Mouse (Mus musculus): ENCODE data around the gene Tbx2.

Tbx2 gene

GRCm38 (mm10) chr11:85832231-85832924, at the start of gene Tbx2:
Tbx2 (plus strand) TSS chr11:85832551.
- peak; percentile 80 for DNase-seq (ENCODE audit: low read depth, low spot score)

GRCm38 (mm10) chr11:85786113-85786718, 46.1 kb upstream of the Tbx2 start:
- peak; percentile 24 for DNase-seq (ENCODE audit: low read depth, low spot score)

- no peak for DNase-seq (ENCODE audit: low read depth, low spot score)
Measured at GRCm38 (mm10) chr11:85789750-85790149, 42.6 kb upstream of the Tbx2 start.

- DNase-seq (ENCODE audit: low read depth, low spot score) = no peak
Measured at GRCm38 (mm10) chr11:85790267-85790666, 42.1 kb upstream of the Tbx2 start.

GRCm38 (mm10) chr11:85791212-85791611, 41.1 kb upstream of the Tbx2 start:
- DNase-seq (ENCODE audit: low read depth, low spot score) = no peak

- DNase-seq (ENCODE audit: low read depth, low spot score) = no peak
Measured at GRCm38 (mm10) chr11:85792534-85793215, 39.7 kb upstream of the Tbx2 start.

GRCm38 (mm10) chr11:85799456-85799855, 32.9 kb upstream of the Tbx2 start:
- no peak for DNase-seq (ENCODE audit: low read depth, low spot score)

GRCm38 (mm10) chr11:85799856-85800255, 32.5 kb upstream of the Tbx2 start:
- no peak for DNase-seq (ENCODE audit: low read depth, low spot score)

- DNase-seq (ENCODE audit: low read depth, low spot score) = no peak
Measured at GRCm38 (mm10) chr11:85800380-85800779, 32.0 kb upstream of the Tbx2 start.

- DNase-seq (ENCODE audit: low read depth, low spot score) = no peak
Measured at GRCm38 (mm10) chr11:85804048-85804447, 28.3 kb upstream of the Tbx2 start.

- DNase-seq (ENCODE audit: low read depth, low spot score) = no peak
Measured at GRCm38 (mm10) chr11:85805779-85806178, 26.6 kb upstream of the Tbx2 start.

GRCm38 (mm10) chr11:85807353-85807752, 25.0 kb upstream of the Tbx2 start:
- no peak for DNase-seq (ENCODE audit: low read depth, low spot score)

GRCm38 (mm10) chr11:85811229-85811628, 21.1 kb upstream of the Tbx2 start:
- DNase-seq (ENCODE audit: low read depth, low spot score) = no peak

GRCm38 (mm10) chr11:85811676-85812075, 20.7 kb upstream of the Tbx2 start:
- no peak for DNase-seq (ENCODE audit: low read depth, low spot score)

GRCm38 (mm10) chr11:85812201-85812966, 20.0 kb upstream of the Tbx2 start:
- DNase-seq (ENCODE audit: low read depth, low spot score) = no peak

- DNase-seq (ENCODE audit: low read depth, low spot score) = no peak
Measured at GRCm38 (mm10) chr11:85814678-85815077, 17.7 kb upstream of the Tbx2 start.

- no peak for DNase-seq (ENCODE audit: low read depth, low spot score)
Measured at GRCm38 (mm10) chr11:85816471-85816870, 15.9 kb upstream of the Tbx2 start.

- DNase-seq (ENCODE audit: low read depth, low spot score) = no peak
Measured at GRCm38 (mm10) chr11:85818401-85818800, 13.9 kb upstream of the Tbx2 start.

- no peak for DNase-seq (ENCODE audit: low read depth, low spot score)
Measured at GRCm38 (mm10) chr11:85820959-85821358, 11.4 kb upstream of the Tbx2 start.

- no peak for DNase-seq (ENCODE audit: low read depth, low spot score)
Measured at GRCm38 (mm10) chr11:85821659-85822058, 10.7 kb upstream of the Tbx2 start.

GRCm38 (mm10) chr11:85823181-85823580, 9.2 kb upstream of the Tbx2 start:
- DNase-seq (ENCODE audit: low read depth, low spot score) = no peak

- no peak for DNase-seq (ENCODE audit: low read depth, low spot score)
Measured at GRCm38 (mm10) chr11:85823794-85824193, 8.6 kb upstream of the Tbx2 start.
